Mouse (Mus musculus): ENCODE results near the gene Kdm6b. TPM values are rescaled to one million over a fixed set of nuclear protein-coding genes. Genes with fewer than 3 reads are reported as not detected.

Gene Kdm6b
- polyA plus RNA-seq (2011; ENCODE audit: insufficient read length, low read depth, missing spikeins), result 31.8 and 33.4 TPM in 2 replicates

DNA sequence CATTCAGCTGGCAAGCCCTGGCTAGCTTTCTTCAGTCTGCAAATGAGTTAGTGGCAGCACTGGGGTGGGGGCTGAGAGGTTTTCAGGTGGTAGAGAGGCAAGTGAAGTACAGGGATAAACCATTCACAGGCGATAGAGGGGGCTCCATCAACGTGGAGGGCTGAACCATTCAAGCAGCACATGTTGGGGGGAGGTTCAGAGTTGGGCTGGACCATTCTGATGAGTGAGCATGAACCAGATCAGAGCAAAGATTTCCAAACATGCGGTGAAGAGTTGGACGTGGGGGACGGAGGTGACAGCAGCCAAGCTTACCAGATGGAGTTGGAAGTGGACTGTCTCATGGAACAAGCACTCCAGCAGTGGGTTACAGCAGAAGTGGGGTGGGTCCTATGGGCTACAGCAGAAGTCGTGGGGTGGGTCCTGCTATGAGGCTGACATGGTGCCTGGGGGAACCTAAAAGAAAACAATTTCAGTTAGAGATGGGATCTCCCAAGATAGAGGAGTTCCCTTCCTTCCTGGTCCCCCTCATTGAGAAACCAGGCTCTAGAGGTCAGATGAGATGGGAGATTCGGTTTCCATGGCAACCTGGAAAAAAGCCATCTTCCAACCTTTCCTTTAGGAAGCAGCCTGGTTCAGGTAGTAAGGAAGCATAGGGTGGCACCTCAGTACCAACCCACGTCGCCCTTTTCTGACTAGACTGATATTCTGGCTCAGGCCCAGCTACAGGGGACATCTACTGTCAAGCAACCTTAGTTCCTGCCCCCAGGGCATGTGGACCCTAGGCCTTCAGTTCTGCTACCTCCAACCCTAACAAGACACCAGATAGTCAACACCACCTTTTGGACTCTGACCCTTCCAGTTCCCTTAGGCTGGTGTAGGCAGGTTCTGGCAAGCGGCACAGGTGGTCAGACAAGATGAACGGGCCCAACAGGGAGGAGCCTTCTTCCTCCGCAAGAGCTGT is at the start of gene Kdm6b:
TSS of gene Kdm6b (minus strand) at position 455 of the 961 bp plus-strand sequence.
- H3K4me3 ChIP-seq (ENCODE audit: insufficient read depth, low read length), result peak within 1 kb of the TSS; percentile 2; the same call in 1 of the 2 replicates
- peak within 1 kb of the TSS; percentile 84 for H3K27ac ChIP-seq (ENCODE audit: insufficient read depth, low read length)
- no peak for TF ChIP-seq CTCF (IDR thresholded peaks at IDR 0.05; ENCODE audit: borderline replicate concordance, insufficient read depth, low read length)
- peak; percentile 36; the same call in 1 of the 2 replicates for TF ChIP-seq POLR2A (IDR thresholded peaks at IDR 0.05; ENCODE audit: low read depth, low read length)
- peaks cover 12% of the 10 kb centered on the region for H3K4me1 ChIP-seq (ENCODE audit: control insufficient read depth, insufficient read depth, low read length)

DNA sequence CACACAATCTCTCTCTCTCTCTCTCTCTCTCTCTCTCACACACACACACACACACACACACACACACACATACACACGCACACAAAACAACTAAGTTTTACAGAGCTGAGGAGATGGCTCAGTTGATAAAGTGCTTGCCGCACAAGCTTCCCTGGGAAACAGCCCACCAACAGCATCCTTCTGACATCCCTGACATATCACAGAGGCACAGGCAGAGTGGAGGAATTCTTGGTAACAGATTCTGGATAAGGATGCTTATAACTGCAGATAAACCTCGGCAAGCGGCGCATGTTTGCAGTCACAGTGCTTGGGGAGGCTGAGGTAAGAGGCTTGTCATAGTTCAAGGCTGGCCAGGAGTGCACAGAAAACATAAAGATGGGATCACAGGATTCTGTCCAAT is 48.1 kb upstream of the Kdm6b start:
- Histone ChIP-seq H3K4me3 (ENCODE audit: insufficient read depth, low read length) (no peak overlapping the region), H3K27ac (ENCODE audit: insufficient read depth, low read length) (no peak overlapping the region), H3K4me1 (ENCODE audit: control insufficient read depth, insufficient read depth, low read length) (no peaks in the 10 kb centered on the region)
- TF ChIP-seq POLR2A (IDR thresholded peaks at IDR 0.05; ENCODE audit: low read depth, low read length) (no peak), CTCF (IDR thresholded peaks at IDR 0.05; ENCODE audit: borderline replicate concordance, insufficient read depth, low read length) (no peak)

DNA sequence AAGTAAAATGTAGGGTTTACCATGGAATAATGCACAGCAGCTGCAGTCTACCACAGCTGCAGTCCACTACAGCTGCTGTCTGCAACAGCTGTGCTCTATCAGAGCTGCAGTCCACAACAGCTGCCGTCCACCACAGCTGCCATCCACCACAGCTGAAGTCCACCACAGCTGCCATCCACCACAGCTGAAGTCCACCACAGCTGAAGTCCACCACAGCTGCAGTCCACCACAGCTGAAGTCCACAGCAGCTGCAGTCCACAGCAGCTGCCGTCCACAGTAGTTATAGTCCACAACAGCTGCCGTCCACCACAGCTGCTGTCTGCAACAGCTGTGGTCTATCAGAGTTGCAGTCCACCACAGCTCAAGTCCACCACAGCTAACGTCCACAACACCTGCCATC is 46.4 kb upstream of the Kdm6b start:
- TF ChIP-seq CTCF (IDR thresholded peaks at IDR 0.05; ENCODE audit: borderline replicate concordance, insufficient read depth, low read length) (no peak), POLR2A (IDR thresholded peaks at IDR 0.05; ENCODE audit: low read depth, low read length) (no peak)
- Histone ChIP-seq H3K4me1 (ENCODE audit: control insufficient read depth, insufficient read depth, low read length) (no peaks in the 10 kb centered on the region), H3K4me3 (ENCODE audit: insufficient read depth, low read length) (no peak overlapping the region), H3K27ac (ENCODE audit: insufficient read depth, low read length) (no peak overlapping the region)

DNA sequence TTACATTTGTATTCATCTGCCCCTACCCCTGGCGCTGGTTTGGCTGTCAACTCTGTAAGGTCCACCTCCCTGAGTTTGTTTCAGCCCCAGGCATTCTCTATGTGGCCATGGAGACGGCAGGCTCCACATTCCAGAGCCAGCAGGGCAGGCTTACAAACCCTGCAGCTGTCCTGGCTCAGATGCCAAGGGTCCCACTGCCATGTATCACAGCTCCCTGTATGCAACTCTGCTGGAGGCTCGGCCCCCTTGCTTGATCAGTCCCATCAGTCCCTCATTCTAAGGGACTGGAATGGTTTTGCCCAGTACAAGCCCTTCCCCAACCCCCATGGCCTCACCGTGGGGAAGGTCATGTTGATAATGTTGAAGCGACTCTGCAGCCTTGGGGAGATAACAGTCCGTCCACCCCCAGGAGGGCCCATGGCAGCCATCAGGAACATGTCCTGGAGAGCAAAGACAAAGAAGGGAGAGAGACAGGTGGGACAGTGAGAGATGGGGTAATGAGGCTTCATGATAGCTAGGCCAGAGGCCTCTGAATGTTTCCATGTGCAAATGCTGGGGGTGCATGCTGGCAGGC is 43.6 kb upstream of the Kdm6b start:
- TF ChIP-seq POLR2A (IDR thresholded peaks at IDR 0.05; ENCODE audit: low read depth, low read length) (no peak), CTCF (IDR thresholded peaks at IDR 0.05; ENCODE audit: borderline replicate concordance, insufficient read depth, low read length) (no peak)
- Histone ChIP-seq H3K27ac (ENCODE audit: insufficient read depth, low read length) (no peak overlapping the region), H3K4me3 (ENCODE audit: insufficient read depth, low read length) (no peak overlapping the region), H3K4me1 (ENCODE audit: control insufficient read depth, insufficient read depth, low read length) (0 out of 2 replicates have a peak, but pooled peaks cover 2% of the 10 kb centered on the region)

DNA sequence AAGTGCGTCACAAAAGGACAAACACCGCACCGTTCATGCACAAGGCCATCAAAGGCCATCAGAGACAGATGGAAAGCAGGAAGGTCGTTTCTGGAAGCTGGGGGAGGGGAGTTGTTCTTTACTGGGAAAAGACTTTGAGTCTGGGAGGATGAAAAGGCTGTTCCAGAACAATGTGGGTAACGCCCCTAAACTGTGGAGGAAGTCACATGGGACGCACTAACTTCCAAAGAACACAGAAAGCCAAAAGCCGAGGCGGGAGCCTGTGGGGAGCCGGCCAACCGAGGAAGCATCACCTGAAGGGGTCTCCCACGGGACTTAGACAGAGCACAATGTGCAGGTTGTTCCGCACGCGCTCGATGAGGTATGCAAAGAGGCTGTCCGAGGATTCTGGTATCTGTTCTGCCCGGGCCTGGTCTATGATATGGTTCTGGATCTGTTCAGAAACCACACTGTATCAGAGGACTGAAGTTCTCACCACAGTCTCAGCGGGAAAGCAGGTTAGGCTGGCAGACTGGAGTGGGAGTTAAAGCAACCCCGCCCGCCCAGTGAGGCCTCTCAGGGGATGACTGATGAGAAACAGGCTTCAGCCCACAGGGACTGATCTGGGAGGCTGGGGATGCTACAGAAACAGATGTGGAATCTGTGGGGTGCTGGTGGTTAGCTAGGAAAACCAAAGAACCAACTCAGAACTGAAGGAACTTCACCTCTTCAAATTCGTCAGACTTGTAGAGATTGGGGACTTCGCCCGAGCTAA is 38.8 kb upstream of the Kdm6b start:
- no peak overlapping the region for H3K27ac ChIP-seq (ENCODE audit: insufficient read depth, low read length)
- no peak for TF ChIP-seq POLR2A (IDR thresholded peaks at IDR 0.05; ENCODE audit: low read depth, low read length)
- H3K4me1 ChIP-seq (ENCODE audit: control insufficient read depth, insufficient read depth, low read length), result 0 out of 2 replicates have a peak, but pooled peaks cover 2% of the 10 kb centered on the region
- H3K4me3 ChIP-seq (ENCODE audit: insufficient read depth, low read length), result no peak overlapping the region

DNA sequence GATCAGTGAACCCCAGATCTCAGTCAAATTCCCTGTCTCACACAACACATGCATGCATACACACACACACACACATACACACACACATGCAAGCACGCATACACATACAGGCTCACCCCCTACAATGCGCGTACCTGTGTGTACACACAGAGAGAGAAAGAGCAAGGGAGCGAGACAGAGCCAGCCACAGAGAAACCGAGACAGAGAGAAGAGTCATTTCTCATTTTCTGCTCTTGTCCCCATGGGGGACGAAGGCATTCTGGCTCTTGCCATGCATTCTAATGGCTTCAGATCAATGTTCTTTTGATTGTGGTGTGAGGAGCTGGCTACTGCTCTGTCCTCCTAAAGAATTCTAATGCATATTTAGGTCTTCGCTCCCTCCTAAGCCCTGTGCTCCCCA is 33.8 kb upstream of the Kdm6b start:
- TF ChIP-seq POLR2A (IDR thresholded peaks at IDR 0.05; ENCODE audit: low read depth, low read length) (no peak), CTCF (IDR thresholded peaks at IDR 0.05; ENCODE audit: borderline replicate concordance, insufficient read depth, low read length) (no peak)
- H3K27ac ChIP-seq (ENCODE audit: insufficient read depth, low read length), result no peak overlapping the region
- no peak overlapping the region for H3K4me3 ChIP-seq (ENCODE audit: insufficient read depth, low read length)
- peaks cover 6% of the 10 kb centered on the region; the same call in 1 of the 2 replicates for H3K4me1 ChIP-seq (ENCODE audit: control insufficient read depth, insufficient read depth, low read length)

DNA sequence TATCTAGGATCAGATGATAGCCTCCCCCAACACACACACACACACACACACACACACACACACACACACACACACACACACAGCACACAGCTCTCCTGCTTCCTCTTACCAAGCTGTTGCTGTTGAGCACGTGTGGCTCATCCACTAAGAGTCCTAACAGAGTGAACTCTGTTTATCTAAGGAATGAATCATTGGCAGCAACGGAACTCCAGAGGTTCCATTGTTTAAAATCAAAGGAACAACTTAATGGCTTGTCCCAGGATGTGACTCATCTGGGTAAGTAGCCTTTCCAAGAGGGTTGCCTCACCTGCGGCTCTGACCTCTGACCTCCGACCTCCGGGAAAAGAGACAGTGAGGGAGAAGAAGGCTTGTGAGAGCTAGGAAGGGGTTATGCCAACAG is 29.9 kb upstream of the Kdm6b start:
- TF ChIP-seq POLR2A (IDR thresholded peaks at IDR 0.05; ENCODE audit: low read depth, low read length), result no peak
- TF ChIP-seq CTCF (IDR thresholded peaks at IDR 0.05; ENCODE audit: borderline replicate concordance, insufficient read depth, low read length), result no peak
- H3K27ac ChIP-seq (ENCODE audit: insufficient read depth, low read length), result no peak overlapping the region
- no peak overlapping the region for H3K4me3 ChIP-seq (ENCODE audit: insufficient read depth, low read length)
- peaks cover 4% of the 10 kb centered on the region; the same call in 1 of the 2 replicates for H3K4me1 ChIP-seq (ENCODE audit: control insufficient read depth, insufficient read depth, low read length)

DNA sequence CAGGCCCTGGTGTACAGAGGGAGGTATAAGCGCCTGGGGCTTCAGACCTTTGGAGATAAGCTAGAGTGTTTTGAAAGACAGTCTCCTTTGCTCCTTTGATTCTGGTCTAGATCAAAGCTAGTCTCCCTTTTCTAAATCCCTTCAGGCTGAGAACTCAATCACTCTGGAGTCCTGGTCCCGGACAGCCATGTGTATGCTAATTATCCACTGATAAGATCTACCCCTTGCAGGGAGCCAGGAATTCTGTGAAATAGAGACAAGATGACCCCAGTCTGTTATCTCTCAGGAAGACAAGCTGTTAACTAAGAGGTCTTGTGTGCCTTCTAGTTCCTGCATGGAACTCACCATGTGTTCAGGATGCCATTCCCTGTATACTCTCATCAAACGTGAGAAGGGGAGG is 23.8 kb upstream of the Kdm6b start:
- TF ChIP-seq POLR2A (IDR thresholded peaks at IDR 0.05; ENCODE audit: low read depth, low read length) (no peak), CTCF (IDR thresholded peaks at IDR 0.05; ENCODE audit: borderline replicate concordance, insufficient read depth, low read length) (no peak)

DNA sequence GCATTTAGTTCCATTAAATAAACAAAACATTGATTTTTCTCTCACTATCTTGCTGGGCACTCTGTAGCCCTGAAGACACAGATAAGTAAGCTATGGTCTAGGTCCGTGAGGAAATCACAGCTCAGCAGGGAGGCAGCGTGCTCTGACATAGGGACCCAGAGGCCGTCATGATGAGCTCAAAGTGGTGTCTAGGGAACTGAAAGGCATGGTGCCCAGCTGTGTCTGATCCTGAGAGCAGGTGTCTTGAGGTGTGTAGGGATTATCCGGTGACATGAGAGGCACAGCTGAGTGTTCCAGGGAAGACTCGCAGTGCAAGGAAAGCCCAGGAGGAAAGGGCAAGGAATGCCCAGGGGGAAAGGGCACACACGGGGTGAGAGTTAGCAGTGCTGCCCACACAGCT is 19.7 kb upstream of the Kdm6b start:
- no peak for TF ChIP-seq POLR2A (IDR thresholded peaks at IDR 0.05; ENCODE audit: low read depth, low read length)
- Histone ChIP-seq H3K27ac (ENCODE audit: insufficient read depth, low read length) (no peak overlapping the region), H3K4me3 (ENCODE audit: insufficient read depth, low read length) (no peak overlapping the region), H3K4me1 (ENCODE audit: control insufficient read depth, insufficient read depth, low read length) (no peaks in the 10 kb centered on the region)

More for the DNA sequence above, 23.8 kb upstream of the Kdm6b start:
- no peaks in the 10 kb centered on the region for H3K4me1 ChIP-seq (ENCODE audit: control insufficient read depth, insufficient read depth, low read length)
- no peak overlapping the region for H3K4me3 ChIP-seq (ENCODE audit: insufficient read depth, low read length)
- no peak overlapping the region for H3K27ac ChIP-seq (ENCODE audit: insufficient read depth, low read length)
